Mouse (Mus musculus): ENCODE results near the gene Arpc5l. TPM values are rescaled to one million over a fixed set of nuclear protein-coding genes. Genes with fewer than 3 reads are reported as not detected.

Gene Arpc5l
- total RNA-seq, 1 experiment from 2014 or later = 126 TPM

GRCm38 (mm10) chr2:39031611-39032010, 26.5 kb downstream of the Arpc5l start:
- ATAC-seq (ENCODE audit: extremely low read depth, insufficient number of reproducible peaks, low FRiP score, poor library complexity, severe bottlenecking) = no peak

- no peak for ATAC-seq (ENCODE audit: extremely low read depth, insufficient number of reproducible peaks, low FRiP score, poor library complexity, severe bottlenecking)
Measured at GRCm38 (mm10) chr2:39040215-39040614, 35.1 kb downstream of the Arpc5l start.

DNA sequence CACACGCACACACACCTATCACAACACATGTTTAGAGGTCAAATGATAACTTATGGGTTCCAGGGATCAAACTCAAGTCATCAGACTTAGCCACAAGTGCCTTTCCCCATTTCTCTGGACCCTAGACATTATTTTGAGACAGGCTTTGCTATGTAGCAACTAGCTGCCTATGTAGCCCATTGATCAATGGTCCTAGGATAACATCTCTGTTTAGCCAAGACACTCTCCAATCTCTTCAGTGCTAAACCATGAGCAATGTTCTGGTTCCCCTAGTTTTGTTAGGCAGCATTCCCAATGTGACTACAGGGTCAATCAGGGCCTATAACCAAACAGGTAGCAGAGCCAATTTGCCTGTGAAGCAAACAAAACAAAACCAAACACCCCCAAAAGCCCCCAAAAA, 43.4 kb downstream of the Arpc5l start:
- ATAC-seq (ENCODE audit: extremely low read depth, insufficient number of reproducible peaks, low FRiP score, poor library complexity, severe bottlenecking) = no peak

DNA sequence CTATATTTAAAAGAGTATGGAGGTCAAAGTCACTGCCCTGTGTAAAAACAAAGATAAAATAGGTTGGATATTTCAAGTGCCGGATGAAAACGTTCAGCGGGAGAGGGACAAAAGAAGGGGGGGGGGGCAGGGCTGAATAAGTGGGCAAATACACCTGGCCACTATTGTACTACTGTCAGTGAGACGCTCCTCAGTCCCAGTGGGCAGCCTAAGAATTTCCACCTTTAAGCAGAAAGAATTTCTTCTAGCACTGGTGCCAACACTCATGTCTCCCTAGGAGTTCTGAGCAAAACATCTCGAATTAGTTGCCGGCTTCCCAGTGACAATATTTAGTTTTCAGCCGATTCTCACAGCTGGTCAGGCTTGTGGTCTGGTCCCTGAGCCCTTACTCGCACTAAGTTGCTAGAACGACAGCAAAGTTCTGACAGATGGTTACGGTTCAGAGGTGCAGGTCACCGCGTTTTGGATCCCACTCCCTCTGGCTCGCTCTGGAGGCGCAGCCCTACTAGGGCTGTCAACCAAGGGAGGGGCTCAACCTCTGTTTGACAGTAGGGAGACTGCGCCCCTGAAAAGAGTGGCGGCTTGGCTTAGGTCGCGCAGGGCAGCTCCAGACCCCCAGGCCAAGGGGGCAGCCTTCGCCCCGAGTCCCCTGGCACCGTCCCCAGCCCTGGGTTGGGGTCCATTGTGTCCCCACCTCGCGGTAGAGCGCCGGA, 59.7 kb downstream of the Arpc5l start:
- ATAC-seq (ENCODE audit: extremely low read depth, insufficient number of reproducible peaks, low FRiP score, poor library complexity, severe bottlenecking) = 0 out of 2 replicates have a peak, but pooled peaks have one; percentile 27

Other genes starting within 250 kb of the Arpc5l start
- 1.4 and 1.6 TPM in 2 replicates for gene Nr6a1, start 77.7 kb upstream of the Arpc5l start, total RNA-seq (2017)
- gene Olfml2a, start 73.4 kb upstream of the Arpc5l start, total RNA-seq (2017) = not detected in 2 replicates
- gene Wdr38, start 7.9 kb upstream of the Arpc5l start, total RNA-seq (2017) = 0.61 and 1.4 TPM in 2 replicates
- gene Rpl35, start 276 bp downstream of the Arpc5l start, total RNA-seq (2017) = 472 and 557 TPM in 2 replicates
- 41.7 and 42.6 TPM in 2 replicates for gene Golga1, start 60.2 kb downstream of the Arpc5l start, total RNA-seq (2017)
- 26.6 and 26.9 TPM in 2 replicates for gene Scai, start 185.4 kb downstream of the Arpc5l start, total RNA-seq (2017)
- 46.8 and 49.8 TPM in 2 replicates for gene Ppp6c, start 221.1 kb downstream of the Arpc5l start, total RNA-seq (2017)

Measured in neutrophil, adult 5-6 weeks (primary cell).